Mouse (Mus musculus) lung, embryonic 14.5 days (tissue): ENCODE data around the gene Gng12. TPM values are rescaled to one million over a fixed set of nuclear protein-coding genes. Genes with fewer than 3 reads are reported as not detected.
A peak's percentile ranks its signal among the peaks of the same experiment; 100 is the strongest.

ENCODE experiments used
- ATAC-seq: fragments of 200-750 bp; cut with Nextera tagmentation; 2 replicates; pipeline ENCODE4 v1.8.0; 2017; ENCODE audit warnings: mild to moderate bottlenecking, moderate TSS enrichment, moderate library complexity; ENCODE audit not compliant: insufficient read depth
- DNase-seq: peaks from one replicate; pipeline ENCODE4 v3.0.0-alpha.2; 2015
- H3K27ac ChIP-seq: fragments of 300-500 bp; sonication (generic); 2 replicates; pipeline ENCODE4 v1.5.1; 2014; ENCODE audit warnings: low read depth, mild to moderate bottlenecking, moderate library complexity
- H3K27me3 ChIP-seq: fragments of 300-500 bp; sonication (generic); 2 replicates; pipeline ENCODE4 v1.6.1; 2014; ENCODE audit warnings: low read length, control low read depth; ENCODE audit not compliant: insufficient read depth
- H3K36me3 ChIP-seq: fragments of 300-500 bp; sonication (generic); 2 replicates; pipeline ENCODE4 v1.6.1; 2014; ENCODE audit warnings: control low read depth; ENCODE audit not compliant: insufficient read depth
- H3K4me1 ChIP-seq: fragments of 300-500 bp; sonication (generic); 2 replicates; pipeline ENCODE4 v1.6.1; 2014; ENCODE audit warnings: antibody characterized with exemption, control low read depth; ENCODE audit not compliant: insufficient read depth
- H3K4me2 ChIP-seq: fragments of 300-500 bp; sonication (generic); 2 replicates; pipeline ENCODE4 v1.6.1; 2014; ENCODE audit warnings: mild to moderate bottlenecking
- H3K4me3 ChIP-seq: fragments of 300-500 bp; sonication (generic); 2 replicates; pipeline ENCODE4 v1.5.1; 2014; ENCODE audit warnings: low read depth, low read length
- H3K9ac ChIP-seq: fragments of 300-500 bp; sonication (generic); 2 replicates; pipeline ENCODE4 v1.6.1; 2014
- H3K9me3 ChIP-seq: fragments of 300-500 bp; sonication (generic); 2 replicates; pipeline ENCODE4 v1.6.1; 2016; ENCODE audit warnings: low read depth, low read length, control low read depth
- CTCF ChIP-seq: IDR thresholded peaks from 2 replicates; pipeline ENCODE4 v1.5.1; 2016; ENCODE audit warnings: antibody characterized with exemption, low read depth
- WGBS: fragments of 180-500 bp; shearing (Covaris S2); extraction: QIAGEN DNeasy Blood & Tissue Kit; methylation state at CpG from one replicate; pipeline ENCODE4 v1.1.7; 2014; 5-methylcytosine and 5-hydroxymethylcytosine counted together
- polyA plus RNA-seq: library from polyadenylated mRNA; unstranded; fragments of >200 nt; fragmentation: Nextera tagmentation; extraction: Ambion mirVana; gene quantifications from 2 replicates; pipeline ENCODE4 v1.2.1, GENCODE M21; 2014

The Gng12 gene
- polyA plus RNA-seq, 1 experiment from 2014 or later = 119 TPM

- ATAC-seq = no peak
Observed at GRCm38 (mm10) chr6:66969446-66969845, 73.2 kb downstream of the Gng12 start.

DNA sequence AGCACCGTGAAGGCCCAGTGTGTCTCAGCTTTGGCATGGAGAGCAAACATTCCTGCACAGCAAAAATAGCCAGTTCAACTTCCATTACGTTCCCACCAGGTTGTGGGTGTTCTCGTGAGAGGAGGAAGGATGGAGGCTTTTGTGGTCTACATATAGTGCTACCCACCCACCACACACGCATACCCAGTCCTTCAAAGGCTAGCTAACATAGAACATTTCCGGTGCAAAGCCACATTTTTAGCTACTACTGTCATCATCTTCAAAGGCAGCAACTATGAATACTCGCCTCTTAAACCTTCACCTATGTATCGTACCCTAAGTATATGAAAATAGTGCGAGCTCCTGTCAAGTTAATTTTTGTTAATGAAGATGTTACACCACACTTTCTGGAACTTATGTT lies 76.1 kb downstream of the Gng12 start:
- H3K4me2 ChIP-seq = no peak overlapping the region
- H3K36me3 ChIP-seq = no peaks in the 10 kb centered on the region
- no peaks in the 10 kb centered on the region for H3K27me3 ChIP-seq
- DNase-seq = no peak
- no peak overlapping the region for H3K9ac ChIP-seq
- no peak for ATAC-seq
- no peak for TF ChIP-seq CTCF
- WGBS = 76% methylated on average over 8 of the region's 8 CpGs
- H3K27ac ChIP-seq = no peak overlapping the region; the same call in 1 of the 2 replicates
- no peak overlapping the region for H3K4me3 ChIP-seq
- no peaks in the 10 kb centered on the region for H3K4me1 ChIP-seq
- no peaks in the 10 kb centered on the region for H3K9me3 ChIP-seq

More at GRCm38 (mm10) chr6:66969446-66969845, 73.2 kb downstream of the Gng12 start:
- Histone ChIP-seq H3K9me3 (no peaks in the 10 kb centered on the region), H3K4me3 (no peak overlapping the region), H3K4me1 (peaks cover 8% of the 10 kb centered on the region; the same call in 1 of the 2 replicates), H3K27ac (no peak overlapping the region), H3K4me2 (no peak overlapping the region), H3K27me3 (no peaks in the 10 kb centered on the region), H3K9ac (no peak overlapping the region), H3K36me3 (no peaks in the 10 kb centered on the region)
- 72% methylated on average over 3 of the region's 3 CpGs for WGBS
- no peak for TF ChIP-seq CTCF
- no peak for DNase-seq

GRCm38 (mm10) chr6:66973180-66973579 lies 77.0 kb downstream of the Gng12 start:
- no peak for TF ChIP-seq CTCF
- H3K36me3 ChIP-seq = no peaks in the 10 kb centered on the region
- H3K4me2 ChIP-seq = no peak overlapping the region
- no peaks in the 10 kb centered on the region for H3K27me3 ChIP-seq
- WGBS = 22% methylated on average over 3 of the region's 3 CpGs
- H3K9me3 ChIP-seq = no peaks in the 10 kb centered on the region
- no peak overlapping the region for H3K4me3 ChIP-seq
- H3K9ac ChIP-seq = no peak overlapping the region
- no peak overlapping the region for H3K27ac ChIP-seq
- ATAC-seq (0 out of 2 replicates have a peak, but pooled peaks have one; percentile 64), DNase-seq (peak; percentile 54)
- H3K4me1 ChIP-seq = no peaks in the 10 kb centered on the region

- Histone ChIP-seq H3K27ac (no peak overlapping the region), H3K4me1 (no peaks in the 10 kb centered on the region), H3K4me3 (no peak overlapping the region), H3K36me3 (no peaks in the 10 kb centered on the region), H3K9ac (no peak overlapping the region), H3K4me2 (no peak overlapping the region), H3K9me3 (no peaks in the 10 kb centered on the region), H3K27me3 (no peaks in the 10 kb centered on the region)
- 77% methylated on average over 4 of the region's 4 CpGs for WGBS
- TF ChIP-seq CTCF = no peak
- ATAC-seq = no peak
- DNase-seq = no peak
Observed at GRCm38 (mm10) chr6:66975522-66975921, 79.3 kb downstream of the Gng12 start.

DNA sequence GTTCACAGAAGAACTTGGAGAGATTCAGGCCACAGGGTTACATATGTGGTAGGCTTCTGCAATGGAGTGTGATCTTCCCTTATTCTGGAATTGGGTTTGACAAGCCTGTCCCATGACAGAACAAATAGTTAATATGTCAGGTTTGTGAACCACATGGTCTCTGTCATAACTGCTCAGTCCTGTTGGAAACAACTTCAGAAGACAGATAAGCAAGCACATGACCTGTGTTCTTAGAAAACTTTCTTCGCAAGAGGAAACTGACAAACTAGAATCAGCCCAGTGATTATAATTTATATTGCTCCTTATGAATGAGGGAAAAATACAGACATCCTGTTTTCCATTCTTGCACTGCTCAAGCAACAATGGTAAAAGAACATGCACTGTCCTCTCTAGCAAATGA lies 83.0 kb downstream of the Gng12 start:
- no peak overlapping the region for H3K9ac ChIP-seq
- DNase-seq (no peak), ATAC-seq (no peak)
- no peak for TF ChIP-seq CTCF
- no peak overlapping the region for H3K4me3 ChIP-seq
- H3K27ac ChIP-seq = no peak overlapping the region
- H3K4me1 ChIP-seq = no peaks in the 10 kb centered on the region
- H3K36me3 ChIP-seq = no peaks in the 10 kb centered on the region
- no peak overlapping the region for H3K4me2 ChIP-seq
- WGBS = 41% methylated on average over 1 of the region's 1 CpGs
- H3K9me3 ChIP-seq = no peaks in the 10 kb centered on the region
- H3K27me3 ChIP-seq = no peaks in the 10 kb centered on the region

GRCm38 (mm10) chr6:66980040-66980439 lies 83.8 kb downstream of the Gng12 start:
- no peak overlapping the region for H3K27ac ChIP-seq
- 72% methylated on average over 4 of the region's 4 CpGs for WGBS
- no peak for TF ChIP-seq CTCF
- H3K27me3 ChIP-seq = no peaks in the 10 kb centered on the region
- ATAC-seq (no peak), DNase-seq (no peak)
- H3K4me1 ChIP-seq = no peaks in the 10 kb centered on the region
- H3K36me3 ChIP-seq = no peaks in the 10 kb centered on the region
- H3K4me2 ChIP-seq = no peak overlapping the region
- no peak overlapping the region for H3K4me3 ChIP-seq
- no peak overlapping the region for H3K9ac ChIP-seq
- H3K9me3 ChIP-seq = no peaks in the 10 kb centered on the region

- Histone ChIP-seq H3K4me3 (no peak overlapping the region), H3K27me3 (no peaks in the 10 kb centered on the region), H3K9me3 (no peaks in the 10 kb centered on the region), H3K4me2 (no peak overlapping the region), H3K4me1 (no peaks in the 10 kb centered on the region), H3K27ac (no peak overlapping the region), H3K36me3 (no peaks in the 10 kb centered on the region), H3K9ac (no peak overlapping the region)
- no peak for TF ChIP-seq CTCF
- ATAC-seq (no peak), DNase-seq (no peak)
- WGBS = 84% methylated on average over 3 of the region's 3 CpGs
Observed at GRCm38 (mm10) chr6:66981366-66981765, 85.2 kb downstream of the Gng12 start.

GRCm38 (mm10) chr6:66981864-66982263 lies 85.7 kb downstream of the Gng12 start:
- Histone ChIP-seq H3K4me1 (no peaks in the 10 kb centered on the region), H3K36me3 (no peaks in the 10 kb centered on the region), H3K4me2 (no peak overlapping the region), H3K9ac (no peak overlapping the region), H3K27me3 (no peaks in the 10 kb centered on the region), H3K4me3 (no peak overlapping the region), H3K27ac (no peak overlapping the region), H3K9me3 (no peaks in the 10 kb centered on the region)
- DNase-seq = no peak
- no peak for ATAC-seq
- TF ChIP-seq CTCF = no peak
- 100% methylated on average over 1 of the region's 1 CpGs for WGBS
